30 mouse cellular contexts compared by ENCODE assay signal in the genomic region with DNA sequence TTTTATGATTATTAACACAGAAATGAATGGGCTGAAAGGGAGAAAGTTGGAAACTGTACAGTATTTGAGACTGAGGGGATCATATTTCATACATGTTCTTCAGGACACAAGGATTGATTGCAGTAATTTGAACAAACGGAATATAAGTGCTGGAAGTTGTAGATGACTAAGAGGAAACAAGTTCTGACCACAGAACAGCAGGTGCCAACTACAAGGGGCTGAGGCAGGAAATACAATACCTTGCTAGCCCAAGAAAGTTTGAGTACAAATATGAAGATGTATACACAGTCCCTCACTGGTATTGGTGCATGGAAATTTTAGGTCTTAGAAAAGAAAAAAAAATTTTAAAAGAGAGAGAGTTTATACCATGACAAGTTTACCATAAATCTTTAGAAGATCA. TPM values are rescaled to one million over a fixed set of nuclear protein-coding genes. Genes with fewer than 3 reads are reported as not detected.
"Had no signal": no experiment of that assay in that cellular context is flagged by ENCODE, and none has a peak within 500 bp of the region (broad histone marks: within the 10 kb centered on the region; RNA-seq: fewer than 3 reads in every experiment).

No protein-coding gene starts in this region.

- H3K27me3 ChIP-seq: heart, embryonic 12.5 days; hindbrain, embryonic 12.5 days; intestine, embryonic 15.5 days; limb, embryonic 12.5 days had no signal

- H3K9ac ChIP-seq: heart, embryonic 12.5 days; hindbrain, embryonic 12.5 days; hindbrain, embryonic 14.5 days; intestine, embryonic 15.5 days; limb, embryonic 12.5 days had no signal

- ATAC-seq: hindbrain, embryonic 16.5 days; inflammation-experienced regulatory T-cells, adult 6 months; intestine, embryonic 15.5 days; intestine, postnatal 0 days had no signal

- H3K4me2 ChIP-seq: heart, embryonic 12.5 days; hindbrain, embryonic 12.5 days; hindbrain, embryonic 14.5 days; intestine, embryonic 15.5 days; limb, embryonic 12.5 days; liver, embryonic 11.5 days had no signal

- H3K9me3 ChIP-seq: heart, embryonic 10.5 days; heart, embryonic 12.5 days; hindbrain, embryonic 10.5 days; hindbrain, embryonic 12.5 days; intestine, embryonic 15.5 days; limb, embryonic 10.5 days; limb, embryonic 12.5 days had no signal

- H3K27ac ChIP-seq: gastrocnemius, adult 2 months; heart, embryonic 10.5 days; hindbrain, embryonic 10.5 days; hindbrain, embryonic 12.5 days; hindbrain, embryonic 14.5 days; intestine, embryonic 15.5 days; layer of hippocampus, adult 2 months; left cerebral cortex, adult 2 months; limb, embryonic 10.5 days; limb, embryonic 12.5 days had no signal

- DNase-seq: gastrocnemius, adult 2 months; gastrocnemius, postnatal 10 days; gastrocnemius, postnatal 25 days; heart, adult 18-20 months; heart, postnatal 10 days; heart, postnatal 4 days; kidney, adult 18-20 months; kidney, adult 8-10 months; kidney, postnatal 10 days; kidney, postnatal 25 days; kidney, postnatal 4 days; liver had no signal

- H3K4me3 ChIP-seq: gastrocnemius, adult 2 months; heart, embryonic 10.5 days; heart, embryonic 12.5 days; hindbrain, embryonic 10.5 days; hindbrain, embryonic 12.5 days; intestine, embryonic 15.5 days; layer of hippocampus, adult 2 months; left cerebral cortex, adult 2 months; limb, embryonic 10.5 days; limb, embryonic 12.5 days had no signal

- H3K36me3 ChIP-seq: heart, embryonic 10.5 days; heart, embryonic 12.5 days; hindbrain, embryonic 10.5 days; hindbrain, embryonic 12.5 days; intestine, embryonic 15.5 days; limb, embryonic 10.5 days; limb, embryonic 12.5 days had no signal

- H3K4me1 ChIP-seq: heart, embryonic 10.5 days; heart, embryonic 12.5 days; hindbrain, embryonic 10.5 days; hindbrain, embryonic 12.5 days; intestine, embryonic 15.5 days; limb, embryonic 10.5 days; limb, embryonic 12.5 days had no signal

RNA-seq across cellular contexts. Expression of gene Vmn2r79, which starts 1.2 kb away (rescaled TPM):
- polyA plus RNA-seq: heart, embryonic 10.5 days; heart, embryonic 12.5 days; heart, embryonic 14.5 days; hindbrain, embryonic 10.5 days; hindbrain, embryonic 12.5 days; hindbrain, embryonic 14.5 days; hindbrain, embryonic 16.5 days; intestine, embryonic 15.5 days; intestine, postnatal 0 days; kidney, embryonic 14.5 days; kidney, embryonic 16.5 days; limb, embryonic 10.5 days; limb, embryonic 12.5 days; limb, embryonic 14.5 days; liver, embryonic 11.5 days had no signal
